8 mouse cellular contexts compared by ENCODE assay signal in the genomic region with DNA sequence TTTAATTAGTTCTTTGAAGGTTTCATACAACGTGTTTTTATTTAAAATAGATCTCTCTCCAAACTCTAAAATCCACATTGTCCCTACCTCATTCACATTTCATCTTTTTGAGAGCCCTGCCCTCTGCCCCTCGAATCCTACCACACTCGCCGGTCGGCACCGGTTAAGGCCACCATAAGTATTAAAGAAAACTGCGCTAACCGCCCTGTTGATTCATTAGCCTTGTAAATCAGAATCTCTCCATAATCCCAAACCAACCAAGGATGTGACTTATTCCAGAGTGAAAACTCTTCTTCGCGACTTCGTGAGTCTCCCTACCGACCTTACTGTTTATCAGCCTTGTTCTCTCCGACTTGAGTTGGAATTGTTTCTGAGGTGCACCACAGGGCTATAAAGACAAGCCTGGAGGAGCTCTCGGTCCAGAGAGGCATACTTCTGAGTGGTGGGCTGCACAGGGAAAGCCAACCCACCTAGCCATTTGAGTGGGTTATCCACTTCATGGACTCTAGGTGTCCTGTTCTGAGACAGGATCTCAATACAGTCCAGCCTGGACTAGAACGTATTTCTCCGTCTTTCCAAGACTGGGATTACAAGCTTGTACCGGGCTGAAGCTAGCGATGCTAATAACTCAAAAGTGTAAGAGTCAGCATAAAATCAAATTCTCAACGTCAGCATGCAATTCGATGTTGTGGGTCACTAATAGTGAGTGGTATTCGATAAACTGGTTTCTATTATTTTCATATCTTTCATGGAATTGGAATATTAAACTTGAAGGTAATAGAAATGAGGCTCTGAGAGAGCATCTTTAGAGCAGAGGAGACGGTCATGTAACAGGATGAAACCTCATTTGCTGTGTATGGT. TPM values are rescaled to one million over a fixed set of nuclear protein-coding genes. Genes with fewer than 3 reads are reported as not detected.
A peak's percentile ranks its signal among the peaks of the same experiment; 100 is the strongest.
DNase-seq lines count a peak whose midpoint lies in the region; ATAC-seq and TF ChIP-seq lines count a peak whose summit lies in the region.

No protein-coding gene starts in this region.

- no peaks in the 10 kb centered on the region for H3K27me3 ChIP-seq in cerebellum, adult 2 months (ENCODE audit: control insufficient read depth, insufficient read depth, low read length)
- H3K27me3 ChIP-seq in testis, adult 2 months (ENCODE audit: control insufficient read depth, insufficient read depth, low read length): no peaks in the 10 kb centered on the region
- H3K27me3 ChIP-seq in hindbrain, embryonic 10.5 days (ENCODE audit: insufficient read depth, poor library complexity, severe bottlenecking): no peaks in the 10 kb centered on the region

- no peak for ATAC-seq in cerebellum, adult (ENCODE audit: insufficient number of reproducible peaks, low FRiP score, low TSS enrichment)
- ATAC-seq in megakaryocyte progenitor cell, adult 5-6 weeks (replicated peaks; ENCODE audit: poor library complexity): peak; percentile 18; the same call in 1 of the 2 replicates

- no peaks in the 10 kb centered on the region; the same call in none of the 2 replicates for H3K4me1 ChIP-seq in cerebellum, adult 2 months (ENCODE audit: control insufficient read depth, insufficient read depth, low read length)
- peaks cover 5% of the 10 kb centered on the region for H3K4me1 ChIP-seq in testis, adult 2 months (ENCODE audit: control insufficient read depth, insufficient read depth, low read length)
- peaks cover 23% of the 10 kb centered on the region for H3K4me1 ChIP-seq in hindbrain, embryonic 10.5 days (replicated peaks)

- TF ChIP-seq POLR2A in cerebellum, adult 2 months (IDR thresholded peaks at IDR 0.05; ENCODE audit: borderline replicate concordance, insufficient read depth, low read length): no peak
- TF ChIP-seq POLR2A in testis, adult 2 months (IDR thresholded peaks at IDR 0.05; ENCODE audit: control insufficient read depth, low read depth, low read length): no peak

- TF ChIP-seq CTCF in cerebellum, adult 2 months (IDR thresholded peaks at IDR 0.05; ENCODE audit: borderline replicate concordance, insufficient read depth, low read depth, low read length): no peak
- TF ChIP-seq CTCF in testis, adult 2 months (IDR thresholded peaks at IDR 0.05; ENCODE audit: control insufficient read depth, insufficient read depth, insufficient replicate concordance, low read depth, low read length): no peak

- H3K27ac ChIP-seq in cerebellum, adult 2 months (ENCODE audit: insufficient read depth, low read length): no peak overlapping the region; the same call in 1 of the 2 replicates
- H3K27ac ChIP-seq in testis, adult 2 months (ENCODE audit: control insufficient read depth, insufficient read depth, low read depth, low read length): peak overlapping the region; percentile 89
- H3K27ac ChIP-seq in hindbrain, embryonic 10.5 days: peak overlapping the region; percentile 97

- DNase-seq in cerebellum, adult 2 months: no peak
- DNase-seq in testis, postnatal 10 days (ENCODE audit: low spot score): no peak
- no peak for DNase-seq in hindbrain, embryonic 10.5 days (ENCODE audit: low spot score)
- DNase-seq in yolk sac, embryonic 10.5 days (ENCODE audit: low spot score): no peak
- no peak for DNase-seq in retina, embryonic 14.5 days (ENCODE audit: low spot score)

- H3K36me3 ChIP-seq in testis, adult 2 months (ENCODE audit: control insufficient read depth, insufficient read depth, low read length): peaks cover 3% of the 10 kb centered on the region; the same call in 1 of the 2 replicates
- H3K36me3 ChIP-seq in hindbrain, embryonic 10.5 days: peaks cover 42% of the 10 kb centered on the region

- H3K9me3 ChIP-seq in hindbrain, embryonic 10.5 days: no peaks in the 10 kb centered on the region

- 24% methylated on average over 22 of the region's 22 CpGs for WGBS in cerebellum, adult 2 months
- 31% methylated on average over 22 of the region's 22 CpGs for WGBS in hindbrain, embryonic 10.5 days

- H3K4me3 ChIP-seq in cerebellum, adult 2 months (replicated peaks; ENCODE audit: insufficient read depth, low read depth, low read length): peak overlapping the region; percentile 100
- peak overlapping the region; percentile 94 for H3K4me3 ChIP-seq in testis, adult 2 months (ENCODE audit: control insufficient read depth, low read depth, low read length)
- H3K4me3 ChIP-seq in hindbrain, embryonic 10.5 days: peak overlapping the region; percentile 99

RNA-seq across cellular contexts. Expression of a gene that starts 0.6 kb away (rescaled TPM):
- polyA plus RNA-seq in cerebellum, adult 2 months (2012; rRNA removed): 78.8 and 82.7 TPM in 2 replicates
- polyA plus RNA-seq in testis, adult 2 months (2012; rRNA removed): 11.8 and 18.3 TPM in 2 replicates
- polyA plus RNA-seq in hindbrain, embryonic 10.5 days (2016; fragmentation: Nextera tagmentation; extraction: Ambion mirVana): 40.1 and 45.0 TPM in 2 replicates
- 41.4 and 44.0 TPM in 2 replicates for total RNA-seq in megakaryocyte progenitor cell, adult 5-6 weeks (2015)
- 52.6 and 74.3 TPM in 2 replicates for total RNA-seq in megakaryocyte progenitor cell, adult 5-6 weeks (2017)

RNA-seq across cellular contexts. Expression of a gene that starts 27.8 kb away (rescaled TPM):
- polyA plus RNA-seq in cerebellum, adult 2 months (2012; rRNA removed): 26.3 and 28.8 TPM in 2 replicates
- 6.8 and 6.9 TPM in 2 replicates for polyA plus RNA-seq in testis, adult 2 months (2012; rRNA removed)
- polyA plus RNA-seq in hindbrain, embryonic 10.5 days (2016; fragmentation: Nextera tagmentation; extraction: Ambion mirVana): 34.5 and 39.8 TPM in 2 replicates
- total RNA-seq in megakaryocyte progenitor cell, adult 5-6 weeks (2015): 40.2 and 48.9 TPM in 2 replicates
- total RNA-seq in megakaryocyte progenitor cell, adult 5-6 weeks (2017): 33.9 and 38.4 TPM in 2 replicates

RNA-seq across cellular contexts. Expression of a gene that starts 38.3 kb away (rescaled TPM):
- polyA plus RNA-seq in cerebellum, adult 2 months (2012; rRNA removed): 12.3 and 12.6 TPM in 2 replicates
- 24.3 and 27.8 TPM in 2 replicates for polyA plus RNA-seq in testis, adult 2 months (2012; rRNA removed)
- polyA plus RNA-seq in hindbrain, embryonic 10.5 days (2016; fragmentation: Nextera tagmentation; extraction: Ambion mirVana): 18.5 and 24.3 TPM in 2 replicates
- total RNA-seq in megakaryocyte progenitor cell, adult 5-6 weeks (2015): 75.6 and 76.5 TPM in 2 replicates
- total RNA-seq in megakaryocyte progenitor cell, adult 5-6 weeks (2017): 44.5 and 50.3 TPM in 2 replicates

RNA-seq across cellular contexts. Expression of a gene that starts 38.4 kb away (rescaled TPM):
- polyA plus RNA-seq in cerebellum, adult 2 months (2012; rRNA removed): 81.0 and 82.4 TPM in 2 replicates
- polyA plus RNA-seq in testis, adult 2 months (2012; rRNA removed): 44.8 and 48.6 TPM in 2 replicates
- polyA plus RNA-seq in hindbrain, embryonic 10.5 days (2016; fragmentation: Nextera tagmentation; extraction: Ambion mirVana): 110 and 118 TPM in 2 replicates
- total RNA-seq in megakaryocyte progenitor cell, adult 5-6 weeks (2015): 131 and 140 TPM in 2 replicates
- 79.0 and 96.2 TPM in 2 replicates for total RNA-seq in megakaryocyte progenitor cell, adult 5-6 weeks (2017)
